Mouse (Mus musculus): ENCODE measurements around the gene Kcnk2. TPM values are rescaled to one million over a fixed set of nuclear protein-coding genes. Genes with fewer than 3 reads are reported as not detected.

Gene Kcnk2
- polyA plus RNA-seq, 1 experiment from 2014 or later: 1.2 TPM

- H3K27ac ChIP-seq: no peak overlapping the region
- H3K36me3 ChIP-seq: no peaks in the 10 kb centered on the region
- 90% methylated on average over 2 of the region's 2 CpGs for WGBS
- DNase-seq (ENCODE audit: low spot score): no peak
- no peaks in the 10 kb centered on the region for H3K9me3 ChIP-seq
- no peak overlapping the region for H3K4me3 ChIP-seq
- no peaks in the 10 kb centered on the region for H3K4me1 ChIP-seq
- H3K27me3 ChIP-seq (ENCODE audit: insufficient read depth, poor library complexity, severe bottlenecking): no peaks in the 10 kb centered on the region
Measured at GRCm38 (mm10) chr1:189386141-189386540, 15.9 kb downstream of the Kcnk2 start.

- Histone ChIP-seq H3K4me1 (peaks cover 3% of the 10 kb centered on the region), H3K36me3 (no peaks in the 10 kb centered on the region), H3K4me3 (no peak overlapping the region), H3K27me3 (ENCODE audit: insufficient read depth, poor library complexity, severe bottlenecking) (no peaks in the 10 kb centered on the region), H3K27ac (no peak overlapping the region), H3K9me3 (no peaks in the 10 kb centered on the region)
- 85% methylated on average over 4 of the region's 4 CpGs for WGBS
- no peak for DNase-seq (ENCODE audit: low spot score)
Measured at GRCm38 (mm10) chr1:189367722-189368121, 34.4 kb downstream of the Kcnk2 start.

GRCm38 (mm10) chr1:189364188-189364587 lies 37.9 kb downstream of the Kcnk2 start:
- Histone ChIP-seq H3K27ac (no peak overlapping the region), H3K4me1 (peaks cover 4% of the 10 kb centered on the region; the same call in 1 of the 2 replicates), H3K36me3 (no peaks in the 10 kb centered on the region), H3K9me3 (no peaks in the 10 kb centered on the region), H3K4me3 (no peak overlapping the region), H3K27me3 (ENCODE audit: insufficient read depth, poor library complexity, severe bottlenecking) (no peaks in the 10 kb centered on the region)
- DNase-seq (ENCODE audit: low spot score): no peak
- 71% methylated on average over 5 of the region's 5 CpGs for WGBS

- no peak for DNase-seq (ENCODE audit: low spot score)
- Histone ChIP-seq H3K27ac (no peak overlapping the region), H3K36me3 (no peaks in the 10 kb centered on the region), H3K9me3 (no peaks in the 10 kb centered on the region), H3K27me3 (ENCODE audit: insufficient read depth, poor library complexity, severe bottlenecking) (no peaks in the 10 kb centered on the region), H3K4me3 (no peak overlapping the region), H3K4me1 (peaks cover 4% of the 10 kb centered on the region; the same call in 1 of the 2 replicates)
- WGBS: 58% methylated on average over 6 of the region's 6 CpGs
Measured at GRCm38 (mm10) chr1:189362579-189362978, 39.5 kb downstream of the Kcnk2 start.

- no peak overlapping the region for H3K27ac ChIP-seq
- WGBS: 76% methylated on average over 4 of the region's 4 CpGs
- no peaks in the 10 kb centered on the region for H3K36me3 ChIP-seq
- no peak overlapping the region for H3K4me3 ChIP-seq
- H3K9me3 ChIP-seq: no peaks in the 10 kb centered on the region
- no peaks in the 10 kb centered on the region for H3K27me3 ChIP-seq (ENCODE audit: insufficient read depth, poor library complexity, severe bottlenecking)
- no peak for DNase-seq (ENCODE audit: low spot score)
- H3K4me1 ChIP-seq: peaks cover 4% of the 10 kb centered on the region; the same call in 1 of the 2 replicates
Measured at GRCm38 (mm10) chr1:189359699-189360098, 42.4 kb downstream of the Kcnk2 start.

- no peak for DNase-seq (ENCODE audit: low spot score)
- WGBS: 81% methylated on average over 1 of the region's 1 CpGs
Measured at GRCm38 (mm10) chr1:189353887-189354286, 48.2 kb downstream of the Kcnk2 start.

GRCm38 (mm10) chr1:189351804-189352203 lies 50.3 kb downstream of the Kcnk2 start:
- 22% methylated on average over 6 of the region's 6 CpGs for WGBS

More at GRCm38 (mm10) chr1:189353887-189354286, 48.2 kb downstream of the Kcnk2 start:
- Histone ChIP-seq H3K9me3 (no peaks in the 10 kb centered on the region), H3K27ac (no peak overlapping the region), H3K36me3 (no peaks in the 10 kb centered on the region), H3K27me3 (ENCODE audit: insufficient read depth, poor library complexity, severe bottlenecking) (no peaks in the 10 kb centered on the region), H3K4me3 (no peak overlapping the region), H3K4me1 (peaks cover 13% of the 10 kb centered on the region; the same call in 1 of the 2 replicates)

GRCm38 (mm10) chr1:189349205-189349604 lies 52.9 kb downstream of the Kcnk2 start:
- peaks cover 13% of the 10 kb centered on the region; the same call in 1 of the 2 replicates for H3K4me1 ChIP-seq
- no peak for DNase-seq (ENCODE audit: low spot score)
- no peaks in the 10 kb centered on the region for H3K9me3 ChIP-seq
- no peak overlapping the region for H3K27ac ChIP-seq
- 82% methylated on average over 5 of the region's 5 CpGs for WGBS
- H3K36me3 ChIP-seq: no peaks in the 10 kb centered on the region
- peaks cover 19% of the 10 kb centered on the region for H3K27me3 ChIP-seq (ENCODE audit: insufficient read depth, poor library complexity, severe bottlenecking)
- H3K4me3 ChIP-seq: no peak overlapping the region

More at GRCm38 (mm10) chr1:189351804-189352203, 50.3 kb downstream of the Kcnk2 start:
- Histone ChIP-seq H3K27ac (peak overlapping the region; percentile 25; the same call in 1 of the 2 replicates), H3K4me1 (peaks cover 13% of the 10 kb centered on the region; the same call in 1 of the 2 replicates), H3K9me3 (no peaks in the 10 kb centered on the region), H3K27me3 (ENCODE audit: insufficient read depth, poor library complexity, severe bottlenecking) (no peaks in the 10 kb centered on the region), H3K36me3 (no peaks in the 10 kb centered on the region), H3K4me3 (0 out of 2 replicates have a peak overlapping the region, but pooled peaks have one; percentile 3)
- no peak for DNase-seq (ENCODE audit: low spot score)

GRCm38 (mm10) chr1:189345166-189345565 lies 56.9 kb downstream of the Kcnk2 start:
- Histone ChIP-seq H3K4me1 (peaks cover 21% of the 10 kb centered on the region), H3K27me3 (ENCODE audit: insufficient read depth, poor library complexity, severe bottlenecking) (peaks cover 44% of the 10 kb centered on the region), H3K9me3 (no peaks in the 10 kb centered on the region), H3K27ac (no peak overlapping the region), H3K4me3 (no peak overlapping the region), H3K36me3 (no peaks in the 10 kb centered on the region)
- WGBS: 65% methylated on average over 5 of the region's 5 CpGs
- DNase-seq (ENCODE audit: low spot score): no peak

GRCm38 (mm10) chr1:189343301-189344251 lies 58.5 kb downstream of the Kcnk2 start:
- Histone ChIP-seq H3K27ac (peak overlapping the region; percentile 83), H3K4me1 (peaks cover 21% of the 10 kb centered on the region), H3K4me3 (peak overlapping the region; percentile 77), H3K27me3 (ENCODE audit: insufficient read depth, poor library complexity, severe bottlenecking) (peaks cover 44% of the 10 kb centered on the region), H3K36me3 (no peaks in the 10 kb centered on the region), H3K9me3 (no peaks in the 10 kb centered on the region)
- 1% methylated on average over 78 of the region's 82 CpGs for WGBS
- no peak for DNase-seq (ENCODE audit: low spot score)

GRCm38 (mm10) chr1:189342416-189343104 lies 59.5 kb downstream of the Kcnk2 start:
- no peak for DNase-seq (ENCODE audit: low spot score)

GRCm38 (mm10) chr1:189341381-189341917 lies 60.6 kb downstream of the Kcnk2 start:
- WGBS: 23% methylated on average over 4 of the region's 4 CpGs

More at GRCm38 (mm10) chr1:189342416-189343104, 59.5 kb downstream of the Kcnk2 start:
- Histone ChIP-seq H3K27me3 (ENCODE audit: insufficient read depth, poor library complexity, severe bottlenecking) (peaks cover 44% of the 10 kb centered on the region), H3K27ac (no peak overlapping the region), H3K4me3 (peak overlapping the region; percentile 77), H3K4me1 (peaks cover 21% of the 10 kb centered on the region), H3K36me3 (no peaks in the 10 kb centered on the region), H3K9me3 (no peaks in the 10 kb centered on the region)
- 2% methylated on average over 30 of the region's 30 CpGs for WGBS

More at GRCm38 (mm10) chr1:189341381-189341917, 60.6 kb downstream of the Kcnk2 start:
- DNase-seq (ENCODE audit: low spot score): no peak
- Histone ChIP-seq H3K4me3 (no peak overlapping the region), H3K9me3 (no peaks in the 10 kb centered on the region), H3K27me3 (ENCODE audit: insufficient read depth, poor library complexity, severe bottlenecking) (peaks cover 43% of the 10 kb centered on the region), H3K36me3 (no peaks in the 10 kb centered on the region), H3K27ac (no peak overlapping the region), H3K4me1 (peaks cover 21% of the 10 kb centered on the region)

Data from heart, embryonic 10.5 days (tissue).